Mouse (Mus musculus): Measurements from ENCODE around the gene Cntn4. TPM values are rescaled to one million over a fixed set of nuclear protein-coding genes. Genes with fewer than 3 reads are reported as not detected.

Gene Cntn4
- polyA plus RNA-seq, 1 experiment: 0.15 TPM

- H3K4me3 ChIP-seq (ENCODE audit: control insufficient read depth, low read depth, low read length): no peak overlapping the region
- no peaks in the 10 kb centered on the region for H3K36me3 ChIP-seq (ENCODE audit: control insufficient read depth, insufficient read depth, low read length)
- no peak overlapping the region for H3K27ac ChIP-seq (ENCODE audit: control insufficient read depth, insufficient read depth, low read depth, low read length)
- H3K27me3 ChIP-seq (ENCODE audit: control insufficient read depth, insufficient read depth, low read length): no peaks in the 10 kb centered on the region
- H3K4me1 ChIP-seq (ENCODE audit: control insufficient read depth, insufficient read depth, low read length): no peaks in the 10 kb centered on the region
- TF ChIP-seq CTCF (IDR thresholded peaks at IDR 0.05; ENCODE audit: control insufficient read depth, insufficient read depth, insufficient replicate concordance, low read depth, low read length) (no peak), POLR2A (IDR thresholded peaks at IDR 0.05; ENCODE audit: control insufficient read depth, low read depth, low read length) (no peak)
Measured at GRCm38 (mm10) chr6:106265487-106265886, 588.0 kb downstream of the Cntn4 start.

- Histone ChIP-seq H3K4me1 (ENCODE audit: control insufficient read depth, insufficient read depth, low read length) (no peaks in the 10 kb centered on the region), H3K4me3 (ENCODE audit: control insufficient read depth, low read depth, low read length) (no peak overlapping the region), H3K27ac (ENCODE audit: control insufficient read depth, insufficient read depth, low read depth, low read length) (no peak overlapping the region), H3K27me3 (ENCODE audit: control insufficient read depth, insufficient read depth, low read length) (no peaks in the 10 kb centered on the region), H3K36me3 (ENCODE audit: control insufficient read depth, insufficient read depth, low read length) (no peaks in the 10 kb centered on the region)
- TF ChIP-seq POLR2A (IDR thresholded peaks at IDR 0.05; ENCODE audit: control insufficient read depth, low read depth, low read length) (no peak), CTCF (IDR thresholded peaks at IDR 0.05; ENCODE audit: control insufficient read depth, insufficient read depth, insufficient replicate concordance, low read depth, low read length) (no peak)
Measured at GRCm38 (mm10) chr6:106266304-106266703, 588.8 kb downstream of the Cntn4 start.

GRCm38 (mm10) chr6:106268723-106269122 lies 591.3 kb downstream of the Cntn4 start:
- TF ChIP-seq POLR2A (IDR thresholded peaks at IDR 0.05; ENCODE audit: control insufficient read depth, low read depth, low read length) (no peak), CTCF (IDR thresholded peaks at IDR 0.05; ENCODE audit: control insufficient read depth, insufficient read depth, insufficient replicate concordance, low read depth, low read length) (no peak)
- Histone ChIP-seq H3K4me3 (ENCODE audit: control insufficient read depth, low read depth, low read length) (no peak overlapping the region), H3K4me1 (ENCODE audit: control insufficient read depth, insufficient read depth, low read length) (no peaks in the 10 kb centered on the region), H3K36me3 (ENCODE audit: control insufficient read depth, insufficient read depth, low read length) (no peaks in the 10 kb centered on the region), H3K27ac (ENCODE audit: control insufficient read depth, insufficient read depth, low read depth, low read length) (no peak overlapping the region), H3K27me3 (ENCODE audit: control insufficient read depth, insufficient read depth, low read length) (no peaks in the 10 kb centered on the region)

GRCm38 (mm10) chr6:106277139-106277538 lies 599.7 kb downstream of the Cntn4 start:
- H3K4me3 ChIP-seq (ENCODE audit: control insufficient read depth, low read depth, low read length): no peak overlapping the region
- H3K27ac ChIP-seq (ENCODE audit: control insufficient read depth, insufficient read depth, low read depth, low read length): no peak overlapping the region
- no peaks in the 10 kb centered on the region for H3K4me1 ChIP-seq (ENCODE audit: control insufficient read depth, insufficient read depth, low read length)
- H3K36me3 ChIP-seq (ENCODE audit: control insufficient read depth, insufficient read depth, low read length): no peaks in the 10 kb centered on the region
- TF ChIP-seq CTCF (IDR thresholded peaks at IDR 0.05; ENCODE audit: control insufficient read depth, insufficient read depth, insufficient replicate concordance, low read depth, low read length): no peak
- TF ChIP-seq POLR2A (IDR thresholded peaks at IDR 0.05; ENCODE audit: control insufficient read depth, low read depth, low read length): no peak
- H3K27me3 ChIP-seq (ENCODE audit: control insufficient read depth, insufficient read depth, low read length): no peaks in the 10 kb centered on the region

GRCm38 (mm10) chr6:106281621-106282020 lies 604.2 kb downstream of the Cntn4 start:
- H3K4me1 ChIP-seq (ENCODE audit: control insufficient read depth, insufficient read depth, low read length): no peaks in the 10 kb centered on the region
- H3K27me3 ChIP-seq (ENCODE audit: control insufficient read depth, insufficient read depth, low read length): no peaks in the 10 kb centered on the region
- TF ChIP-seq POLR2A (IDR thresholded peaks at IDR 0.05; ENCODE audit: control insufficient read depth, low read depth, low read length) (no peak), CTCF (IDR thresholded peaks at IDR 0.05; ENCODE audit: control insufficient read depth, insufficient read depth, insufficient replicate concordance, low read depth, low read length) (no peak)
- no peak overlapping the region for H3K4me3 ChIP-seq (ENCODE audit: control insufficient read depth, low read depth, low read length)
- no peak overlapping the region for H3K27ac ChIP-seq (ENCODE audit: control insufficient read depth, insufficient read depth, low read depth, low read length)
- H3K36me3 ChIP-seq (ENCODE audit: control insufficient read depth, insufficient read depth, low read length): no peaks in the 10 kb centered on the region

- no peak overlapping the region for H3K4me3 ChIP-seq (ENCODE audit: control insufficient read depth, low read depth, low read length)
- no peak overlapping the region for H3K27ac ChIP-seq (ENCODE audit: control insufficient read depth, insufficient read depth, low read depth, low read length)
- TF ChIP-seq POLR2A (IDR thresholded peaks at IDR 0.05; ENCODE audit: control insufficient read depth, low read depth, low read length) (no peak), CTCF (IDR thresholded peaks at IDR 0.05; ENCODE audit: control insufficient read depth, insufficient read depth, insufficient replicate concordance, low read depth, low read length) (no peak)
- H3K27me3 ChIP-seq (ENCODE audit: control insufficient read depth, insufficient read depth, low read length): no peaks in the 10 kb centered on the region
- no peaks in the 10 kb centered on the region for H3K36me3 ChIP-seq (ENCODE audit: control insufficient read depth, insufficient read depth, low read length)
- no peaks in the 10 kb centered on the region for H3K4me1 ChIP-seq (ENCODE audit: control insufficient read depth, insufficient read depth, low read length)
Measured at GRCm38 (mm10) chr6:106283815-106284214, 606.4 kb downstream of the Cntn4 start.

- H3K4me1 ChIP-seq (ENCODE audit: control insufficient read depth, insufficient read depth, low read length): no peaks in the 10 kb centered on the region
- H3K27me3 ChIP-seq (ENCODE audit: control insufficient read depth, insufficient read depth, low read length): no peaks in the 10 kb centered on the region
- no peak for TF ChIP-seq CTCF (IDR thresholded peaks at IDR 0.05; ENCODE audit: control insufficient read depth, insufficient read depth, insufficient replicate concordance, low read depth, low read length)
- TF ChIP-seq POLR2A (IDR thresholded peaks at IDR 0.05; ENCODE audit: control insufficient read depth, low read depth, low read length): no peak
Measured at GRCm38 (mm10) chr6:106299451-106299850, 622.0 kb downstream of the Cntn4 start.

GRCm38 (mm10) chr6:106300179-106300578 lies 622.7 kb downstream of the Cntn4 start:
- Histone ChIP-seq H3K36me3 (ENCODE audit: control insufficient read depth, insufficient read depth, low read length) (no peaks in the 10 kb centered on the region), H3K27me3 (ENCODE audit: control insufficient read depth, insufficient read depth, low read length) (no peaks in the 10 kb centered on the region), H3K27ac (ENCODE audit: control insufficient read depth, insufficient read depth, low read depth, low read length) (no peak overlapping the region), H3K4me3 (ENCODE audit: control insufficient read depth, low read depth, low read length) (no peak overlapping the region), H3K4me1 (ENCODE audit: control insufficient read depth, insufficient read depth, low read length) (no peaks in the 10 kb centered on the region)
- TF ChIP-seq POLR2A (IDR thresholded peaks at IDR 0.05; ENCODE audit: control insufficient read depth, low read depth, low read length) (no peak), CTCF (IDR thresholded peaks at IDR 0.05; ENCODE audit: control insufficient read depth, insufficient read depth, insufficient replicate concordance, low read depth, low read length) (no peak)

More at GRCm38 (mm10) chr6:106299451-106299850, 622.0 kb downstream of the Cntn4 start:
- Histone ChIP-seq H3K36me3 (ENCODE audit: control insufficient read depth, insufficient read depth, low read length) (no peaks in the 10 kb centered on the region), H3K27ac (ENCODE audit: control insufficient read depth, insufficient read depth, low read depth, low read length) (no peak overlapping the region), H3K4me3 (ENCODE audit: control insufficient read depth, low read depth, low read length) (no peak overlapping the region)
